Mouse (Mus musculus): ENCODE measurements at regions not wholly inside any gene's neighbourhood (a gene's known extent, or its start where the extent isn't known, plus 50 kb on each side); places are given as distances from the start of the nearest gene placed in this dataset.
"Not testable (repeated sequence)": the region's sequence is repeated elsewhere in the genome, so short reads cannot be mapped to it uniquely, and the experiment has no call there.

- DNase-seq (ENCODE audit: low read depth, low spot score), result no peak
Observed at GRCm38 (mm10) chr2:114454901-114455300, 199.9 kb downstream of the Dph6 start.

- DNase-seq (ENCODE audit: low read depth, low spot score), result no peak
Observed at GRCm38 (mm10) chr2:114450185-114450584, 204.6 kb downstream of the Dph6 start.

GRCm38 (mm10) chr2:114443801-114444200 lies 211.0 kb downstream of the Dph6 start:
- DNase-seq (ENCODE audit: low read depth, low spot score), result no peak

- no peak for DNase-seq (ENCODE audit: low read depth, low spot score)
Observed at GRCm38 (mm10) chr2:114440943-114441342, 213.8 kb downstream of the Dph6 start.

GRCm38 (mm10) chr2:114439668-114440067 lies 215.1 kb downstream of the Dph6 start:
- no peak for DNase-seq (ENCODE audit: low read depth, low spot score)

- DNase-seq (ENCODE audit: low read depth, low spot score), result no peak
Observed at GRCm38 (mm10) chr2:114438048-114438447, 216.7 kb downstream of the Dph6 start.

GRCm38 (mm10) chr2:114427426-114428157 lies 226.3 kb upstream of the Zfp770 start:
- DNase-seq (ENCODE audit: low read depth, low spot score), result no peak

GRCm38 (mm10) chr2:114419346-114419745 lies 218.1 kb upstream of the Zfp770 start:
- DNase-seq (ENCODE audit: low read depth, low spot score), result no peak

- DNase-seq (ENCODE audit: low read depth, low spot score), result no peak
Observed at GRCm38 (mm10) chr2:114413013-114413412, 211.7 kb upstream of the Zfp770 start.

- DNase-seq (ENCODE audit: low read depth, low spot score), result no peak
Observed at GRCm38 (mm10) chr2:114411940-114412715, 210.9 kb upstream of the Zfp770 start.

- no peak for DNase-seq (ENCODE audit: low read depth, low spot score)
Observed at GRCm38 (mm10) chr2:114410717-114411116, 209.4 kb upstream of the Zfp770 start.

GRCm38 (mm10) chr2:114409542-114409941 lies 208.3 kb upstream of the Zfp770 start:
- no peak for DNase-seq (ENCODE audit: low read depth, low spot score)

- DNase-seq (ENCODE audit: low read depth, low spot score), result no peak
Observed at GRCm38 (mm10) chr2:114407408-114407807, 206.1 kb upstream of the Zfp770 start.

GRCm38 (mm10) chr2:114384566-114384965 lies 183.3 kb upstream of the Zfp770 start:
- DNase-seq (ENCODE audit: low read depth, low spot score), result no peak

- no peak for DNase-seq (ENCODE audit: low read depth, low spot score)
Observed at GRCm38 (mm10) chr2:114378844-114379533, 177.7 kb upstream of the Zfp770 start.

- DNase-seq (ENCODE audit: low read depth, low spot score), result no peak
Observed at GRCm38 (mm10) chr2:114373476-114373875, 172.2 kb upstream of the Zfp770 start.

GRCm38 (mm10) chr2:114353876-114354275 lies 152.6 kb upstream of the Zfp770 start:
- not testable (repeated sequence) for DNase-seq (ENCODE audit: low read depth, low spot score)

GRCm38 (mm10) chr2:114340578-114341293 lies 139.5 kb upstream of the Zfp770 start:
- DNase-seq (ENCODE audit: low read depth, low spot score), result no peak

GRCm38 (mm10) chr2:114301746-114302145 lies 100.5 kb upstream of the Zfp770 start:
- no peak for DNase-seq (ENCODE audit: low read depth, low spot score)

GRCm38 (mm10) chr2:114295110-114295509 lies 93.8 kb upstream of the Zfp770 start:
- no peak for DNase-seq (ENCODE audit: low read depth, low spot score)

- no peak for DNase-seq (ENCODE audit: low read depth, low spot score)
Observed at GRCm38 (mm10) chr2:114291387-114291786, 90.1 kb upstream of the Zfp770 start.

GRCm38 (mm10) chr2:114275536-114275935 lies 74.3 kb upstream of the Zfp770 start:
- no peak for DNase-seq (ENCODE audit: low read depth, low spot score)
